Mouse (Mus musculus): ENCODE data around the gene Crebbp. TPM values are rescaled to one million over a fixed set of nuclear protein-coding genes. Genes with fewer than 3 reads are reported as not detected.
"Not testable (repeated sequence)": the region's sequence is repeated elsewhere in the genome, so short reads cannot be mapped to it uniquely, and the experiment has no call there.

Gene Crebbp
- total RNA-seq, 4 experiments from 2014 or later: 73.3 to 76.9 (median 74.6) TPM

GRCm38 (mm10) chr16:4160246-4160897 lies 53.4 kb downstream of the Crebbp start:
- peak in 1 of 2 experiments; percentile 56 for DNase-seq (ENCODE audit: low spot score in 2 of 2)

- no peak for DNase-seq (ENCODE audit: low spot score in 2 of 2)
Observed at GRCm38 (mm10) chr16:4153121-4153520, 60.7 kb downstream of the Crebbp start.

- no peak for DNase-seq (ENCODE audit: low spot score in 2 of 2)
Observed at GRCm38 (mm10) chr16:4138541-4138940, 75.3 kb downstream of the Crebbp start.

GRCm38 (mm10) chr16:4133754-4134153 lies 80.0 kb downstream of the Crebbp start:
- DNase-seq (ENCODE audit: low spot score in 2 of 2): no peak

- no peak for DNase-seq (ENCODE audit: low spot score in 2 of 2)
Observed at GRCm38 (mm10) chr16:4128894-4129293, 84.9 kb downstream of the Crebbp start.

- DNase-seq (ENCODE audit: low spot score in 2 of 2): no peak
Observed at GRCm38 (mm10) chr16:4117072-4117471, 96.7 kb downstream of the Crebbp start.

GRCm38 (mm10) chr16:4100374-4100773 lies 113.4 kb downstream of the Crebbp start:
- no peak for DNase-seq (ENCODE audit: low spot score in 2 of 2)

- DNase-seq (ENCODE audit: low spot score in 2 of 2): no peak
Observed at GRCm38 (mm10) chr16:4097521-4097920, 116.3 kb downstream of the Crebbp start.

GRCm38 (mm10) chr16:4096898-4097297 lies 116.9 kb downstream of the Crebbp start:
- no peak for DNase-seq (ENCODE audit: low spot score in 2 of 2)

- DNase-seq (ENCODE audit: low spot score in 2 of 2): no peak
Observed at GRCm38 (mm10) chr16:4096141-4096540, 117.7 kb downstream of the Crebbp start.

GRCm38 (mm10) chr16:4087214-4087913 lies 126.4 kb downstream of the Crebbp start:
- DNase-seq (ENCODE audit: low spot score in 2 of 2): no peak

GRCm38 (mm10) chr16:4085851-4086387 lies 127.9 kb downstream of the Crebbp start:
- no peak for DNase-seq (ENCODE audit: low spot score in 2 of 2)

GRCm38 (mm10) chr16:4085051-4085450 lies 128.7 kb downstream of the Crebbp start:
- DNase-seq (ENCODE audit: low spot score in 2 of 2): no peak

- not testable (repeated sequence) for DNase-seq (ENCODE audit: low spot score in 2 of 2)
Observed at GRCm38 (mm10) chr16:4080419-4080818, 133.4 kb downstream of the Crebbp start.

GRCm38 (mm10) chr16:4079656-4080055 lies 134.1 kb downstream of the Crebbp start:
- no peak for DNase-seq (ENCODE audit: low spot score in 2 of 2)

- DNase-seq (ENCODE audit: low spot score in 2 of 2): not testable (repeated sequence)
Observed at GRCm38 (mm10) chr16:4078302-4078701, 135.5 kb downstream of the Crebbp start.

- DNase-seq (ENCODE audit: low spot score in 2 of 2): peak; percentile 89 to 97
Observed at GRCm38 (mm10) chr16:4077384-4078061, 136.3 kb downstream of the Crebbp start, which contains the start of gene Trap1. Gene Trap1 (minus strand): TSS chr16:4077827.

GRCm38 (mm10) chr16:4074836-4075235 lies 139.0 kb downstream of the Crebbp start:
- no peak for DNase-seq (ENCODE audit: low spot score in 2 of 2)

GRCm38 (mm10) chr16:4074297-4074696 lies 139.5 kb downstream of the Crebbp start:
- no peak for DNase-seq (ENCODE audit: low spot score in 2 of 2)

GRCm38 (mm10) chr16:4068588-4068987 lies 145.2 kb downstream of the Crebbp start:
- DNase-seq (ENCODE audit: low spot score in 2 of 2): no peak

- no peak for DNase-seq (ENCODE audit: low spot score in 2 of 2)
Observed at GRCm38 (mm10) chr16:4064945-4065344, 148.9 kb downstream of the Crebbp start.

GRCm38 (mm10) chr16:4053811-4054210 lies 160.0 kb downstream of the Crebbp start:
- no peak for DNase-seq (ENCODE audit: low spot score in 2 of 2)
